Mouse (Mus musculus) ES-E14 (cell line): ENCODE data around the gene Taar4. TPM values are rescaled to one million over a fixed set of nuclear protein-coding genes. Genes with fewer than 3 reads are reported as not detected.

ENCODE experiments used
- DNase-seq: peaks from one replicate; pipeline ENCODE4 v3.0.0-alpha.2; 2013; ENCODE audit warnings: low read depth, low spot score
- H3K27ac ChIP-seq: 2 replicates; pipeline ENCODE4 v1.5.1; 2012; ENCODE audit warnings: low read depth, mild to moderate bottlenecking, low read length, moderate library complexity, mixed read lengths; ENCODE audit not compliant: poor library complexity, insufficient read depth, severe bottlenecking
- H3K36me3 ChIP-seq: 2 replicates; pipeline ENCODE4 v1.6.1; 2012; ENCODE audit warnings: mild to moderate bottlenecking, low read length, moderate library complexity, mixed read lengths; ENCODE audit not compliant: control insufficient read depth, poor library complexity, insufficient read depth, severe bottlenecking
- H3K4me1 ChIP-seq, 2 experiments: fragments of 150-350 bp in 1 of 2; sonication (generic) in 1 of 2; 2 replicates each; pipeline ENCODE4 v1.6.1; 2012; ENCODE audit warnings: low read length in 2 of 2, mild to moderate bottlenecking in 1 of 2, mixed read lengths in 1 of 2; ENCODE audit not compliant: control insufficient read depth in 2 of 2, insufficient read depth in 2 of 2, poor library complexity in 1 of 2
- H3K4me3 ChIP-seq, 2 experiments: fragments of 150-350 bp in 1 of 2; sonication (generic) in 1 of 2; 2 replicates each; pipeline ENCODE4 v1.5.1; 2012; ENCODE audit warnings: low read length in 2 of 2, low read depth in 1 of 2, mild to moderate bottlenecking in 1 of 2, mixed read lengths in 1 of 2; ENCODE audit not compliant: insufficient read depth in 1 of 2, poor library complexity in 1 of 2, severe bottlenecking in 1 of 2
- H3K9ac ChIP-seq: 2 replicates; pipeline ENCODE4 v1.6.1; 2012; ENCODE audit warnings: low read depth, mild to moderate bottlenecking, low read length, mixed read lengths; ENCODE audit not compliant: poor library complexity, insufficient read depth, severe bottlenecking
- H3K9me3 ChIP-seq: fragments of 150-350 bp; sonication (generic); 2 replicates; pipeline ENCODE4 v1.6.1; 2012; ENCODE audit warnings: low read depth, mild to moderate bottlenecking, low read length; ENCODE audit not compliant: control insufficient read depth, insufficient read depth
- CHD2 ChIP-seq: IDR thresholded peaks from 2 replicates; pipeline ENCODE4 v1.6.1; 2014; ENCODE audit warnings: mild to moderate bottlenecking, low read depth, low read length, inconsistent platforms
- HCFC1 ChIP-seq: IDR thresholded peaks from 2 replicates; pipeline ENCODE4 v1.6.1; 2012; ENCODE audit warnings: low read length, inconsistent platforms, borderline replicate concordance; ENCODE audit not compliant: insufficient read depth
- MAFK ChIP-seq: IDR thresholded peaks from 2 replicates; pipeline ENCODE4 v1.6.1; 2014; ENCODE audit warnings: mild to moderate bottlenecking, low read depth, low read length, inconsistent platforms; ENCODE audit not compliant: insufficient read depth
- ZC3H11A ChIP-seq: IDR thresholded peaks from 2 replicates; pipeline ENCODE4 v1.6.1; 2012; ENCODE audit warnings: low read depth, mild to moderate bottlenecking, inconsistent platforms, low read length, borderline replicate concordance
- ZNF384 ChIP-seq: IDR thresholded peaks from 2 replicates; pipeline ENCODE4 v1.6.1; 2012; ENCODE audit warnings: low read depth, low read length, inconsistent platforms
- in situ Hi-C, 2 experiments: fragments of 600-800 bp; cut with MboI; formaldehyde crosslinking; loops; one replicate each; pipeline ENCODE4 v1.15.1; 2025; ENCODE audit warnings: low sequenced_read_pairs in 2 of 2, inconsistent platforms in 1 of 2; ENCODE audit not compliant: unreplicated experiment in 2 of 2
- total RNA-seq: library from RNA; depleted of rRNA; stranded (reverse); fragments of 300-350 nt; gene quantifications from 2 replicates; pipeline ENCODE4 v1.2.3, GENCODE M21; 2012

Taar4 gene
- total RNA-seq, 1 experiment, result not detected

DNA sequence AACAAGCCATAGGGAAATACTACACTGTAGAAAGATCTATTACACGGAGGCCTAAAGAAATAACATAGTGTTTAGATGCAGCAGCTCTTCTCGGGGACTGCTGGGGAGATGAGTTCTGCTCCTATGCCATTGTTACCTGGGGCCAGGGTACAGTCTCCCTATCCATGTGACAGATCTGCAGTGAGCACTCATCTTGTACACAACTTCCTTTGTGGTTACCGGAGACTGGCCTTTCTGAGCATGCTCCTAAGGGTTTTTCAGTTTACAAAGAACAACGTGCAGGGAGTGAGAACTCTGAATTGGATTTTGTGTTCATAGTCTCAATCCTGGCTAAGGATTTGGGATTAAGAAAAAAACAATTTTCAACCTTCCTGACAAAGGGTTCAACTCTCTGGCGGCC is 26.1 kb downstream of the Taar4 start:
- in situ Hi-C loops, result no loop called here

DNA sequence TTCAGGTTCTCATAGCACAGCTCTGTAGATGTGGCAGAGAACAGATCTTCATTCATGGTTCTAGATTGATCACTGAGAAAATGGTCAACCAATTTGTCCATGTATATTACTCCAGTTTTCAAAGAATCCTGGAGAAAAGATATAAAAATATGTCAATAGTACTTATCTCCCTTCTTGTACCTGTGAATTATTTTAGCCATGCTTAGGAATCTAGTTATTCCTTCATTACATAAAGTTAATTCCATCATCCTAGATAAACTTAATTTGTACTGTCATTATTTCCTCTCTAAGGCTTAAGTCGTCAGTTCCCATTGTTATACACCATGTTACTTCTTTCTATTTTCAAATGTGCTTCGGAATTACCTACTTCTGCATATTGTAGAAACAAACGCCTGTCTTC is 33.1 kb downstream of the Taar4 start, which contains the start of gene Taar7a:
TSS of gene Taar7a (minus strand) at position 101 of the 400 bp plus-strand sequence.
- no peak for TF ChIP-seq MAFK
- TF ChIP-seq ZC3H11A, result no peak
- TF ChIP-seq HCFC1, result no peak
- no peak for TF ChIP-seq CHD2
- no peak for TF ChIP-seq ZNF384
- in situ Hi-C loops, result no loop called here

More for the DNA sequence above, 26.1 kb downstream of the Taar4 start:
- no peak for DNase-seq
- Histone ChIP-seq H3K9ac (no peak overlapping the region), H3K9me3 (no peaks in the 10 kb centered on the region), H3K27ac (no peak overlapping the region), H3K4me1 (no peaks in the 10 kb centered on the region), H3K36me3 (no peaks in the 10 kb centered on the region), H3K4me3 (no peak overlapping the region)
- no peak for TF ChIP-seq HCFC1
- TF ChIP-seq ZNF384, result no peak
- no peak for TF ChIP-seq MAFK
- TF ChIP-seq CHD2, result no peak

DNA sequence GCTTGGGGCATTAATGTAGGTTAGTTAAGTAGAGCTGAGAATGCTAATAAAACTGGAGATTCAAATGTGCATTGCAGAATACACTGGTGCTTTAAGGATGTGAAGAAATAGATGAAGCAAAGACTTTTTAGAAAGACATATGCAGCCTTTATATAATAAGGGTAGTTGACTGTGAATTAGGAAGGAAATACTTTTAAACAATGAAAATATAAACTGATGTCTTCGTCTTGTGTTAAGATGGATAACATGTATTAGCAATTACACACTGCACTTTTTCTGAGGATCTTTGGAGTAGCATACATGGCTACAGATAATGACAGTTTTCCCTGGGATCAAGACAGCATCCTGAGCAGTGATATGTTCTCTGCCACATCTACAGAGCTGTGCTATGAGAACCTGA is 39.3 kb downstream of the Taar4 start, which contains the start of gene Taar7b:
TSS of gene Taar7b (plus strand) at position 301 of the 400 bp plus-strand sequence.
- H3K36me3 ChIP-seq, result no peaks in the 10 kb centered on the region
- H3K9me3 ChIP-seq, result no peaks in the 10 kb centered on the region
- H3K9ac ChIP-seq, result no peak within 1 kb of the TSS
- no peaks in the 10 kb centered on the region for H3K4me1 ChIP-seq
- no peak within 1 kb of the TSS for H3K4me3 ChIP-seq
- in situ Hi-C loops, result no loop called here
- no peak for DNase-seq
- TF ChIP-seq MAFK, result no peak
- no peak for TF ChIP-seq HCFC1
- H3K27ac ChIP-seq, result no peak within 1 kb of the TSS

More for the DNA sequence above, 33.1 kb downstream of the Taar4 start, which contains the start of gene Taar7a:
- Histone ChIP-seq H3K27ac (no peak within 1 kb of the TSS), H3K9me3 (no peaks in the 10 kb centered on the region), H3K36me3 (no peaks in the 10 kb centered on the region), H3K9ac (no peak within 1 kb of the TSS), H3K4me1 (no peaks in the 10 kb centered on the region), H3K4me3 (no peak within 1 kb of the TSS)
- DNase-seq, result no peak

GRCm38 (mm10) chr10:24006442-24006841 is 46.1 kb downstream of the Taar4 start:
- no peak for TF ChIP-seq CHD2
- TF ChIP-seq HCFC1, result no peak
- no peaks in the 10 kb centered on the region for H3K9me3 ChIP-seq
- no peaks in the 10 kb centered on the region for H3K36me3 ChIP-seq
- no peak for DNase-seq
- no peaks in the 10 kb centered on the region for H3K4me1 ChIP-seq
- H3K4me3 ChIP-seq, result no peak overlapping the region
- H3K9ac ChIP-seq, result no peak overlapping the region
- in situ Hi-C loops, result no loop called here
- H3K27ac ChIP-seq, result no peak overlapping the region

- no peaks in the 10 kb centered on the region for H3K4me1 ChIP-seq
- in situ Hi-C loops, result no loop called here
- no peak for DNase-seq
- H3K36me3 ChIP-seq, result no peaks in the 10 kb centered on the region
- TF ChIP-seq MAFK (no peak), CHD2 (no peak), HCFC1 (no peak), ZNF384 (no peak), ZC3H11A (no peak)
- no peak overlapping the region for H3K9ac ChIP-seq
- H3K27ac ChIP-seq, result no peak overlapping the region
- H3K4me3 ChIP-seq, result no peak overlapping the region
- no peaks in the 10 kb centered on the region for H3K9me3 ChIP-seq
Observed at GRCm38 (mm10) chr10:24007034-24007433, 46.7 kb downstream of the Taar4 start.
